Mouse (Mus musculus) limb, embryonic 10.5 days (tissue): ENCODE measurements around the gene Slc2a3. TPM values are rescaled to one million over a fixed set of nuclear protein-coding genes. Genes with fewer than 3 reads are reported as not detected.

Source experiments
- DNase-seq: peaks from one replicate; pipeline ENCODE4 v3.0.0-alpha.2; 2017; ENCODE audit warnings: low spot score
- H3K27ac ChIP-seq: fragments of 300-500 bp; sonication (generic); 2 replicates; pipeline ENCODE4 v1.5.1; 2016; ENCODE audit warnings: mild to moderate bottlenecking
- H3K27me3 ChIP-seq: fragments of 300-500 bp; sonication (generic); 2 replicates; pipeline ENCODE4 v1.6.1; 2016; ENCODE audit warnings: low read depth, mild to moderate bottlenecking; ENCODE audit not compliant: poor library complexity, severe bottlenecking
- H3K36me3 ChIP-seq: fragments of 300-500 bp; sonication (generic); 2 replicates; pipeline ENCODE4 v1.6.1; 2016; ENCODE audit warnings: mild to moderate bottlenecking, moderate library complexity
- H3K4me1 ChIP-seq: fragments of 300-500 bp; sonication (generic); 2 replicates; pipeline ENCODE4 v1.6.1; 2016
- H3K4me3 ChIP-seq: fragments of 300-500 bp; sonication (generic); 2 replicates; pipeline ENCODE4 v1.5.1; 2016; ENCODE audit warnings: mild to moderate bottlenecking, moderate library complexity
- H3K9me3 ChIP-seq: fragments of 300-500 bp; sonication (generic); replicated peaks from 2 replicates; pipeline ENCODE4 v1.6.1; 2016; ENCODE audit warnings: mild to moderate bottlenecking
- WGBS: fragments of 180-500 bp; shearing (Covaris S2); methylation state at CpG from one replicate; pipeline ENCODE4 v1.1.7; 2016; 5-methylcytosine and 5-hydroxymethylcytosine counted together
- polyA plus RNA-seq: library from polyadenylated mRNA; unstranded; fragments of >200 nt; fragmentation: Nextera tagmentation; extraction: Ambion mirVana; gene quantifications from 2 replicates; pipeline ENCODE4 v1.2.1, GENCODE M21; 2016

Slc2a3 gene
- 61.3 and 74.0 TPM in 2 replicates for polyA plus RNA-seq

GRCm38 (mm10) chr6:122801301-122801800 lies at the start of gene Slc2a3:
Slc2a3 (minus strand) TSS chr6:122801640.
- peak; percentile 74 for DNase-seq
- Histone ChIP-seq H3K4me3 (peak within 1 kb of the TSS; percentile 68), H3K36me3 (no peaks in the 10 kb centered on the region), H3K9me3 (no peaks in the 10 kb centered on the region), H3K27me3 (peaks cover 21% of the 10 kb centered on the region), H3K4me1 (peaks cover 16% of the 10 kb centered on the region), H3K27ac (peak within 1 kb of the TSS; percentile 89)
- under 1% methylated on average over 46 of the region's 46 CpGs for WGBS

DNA sequence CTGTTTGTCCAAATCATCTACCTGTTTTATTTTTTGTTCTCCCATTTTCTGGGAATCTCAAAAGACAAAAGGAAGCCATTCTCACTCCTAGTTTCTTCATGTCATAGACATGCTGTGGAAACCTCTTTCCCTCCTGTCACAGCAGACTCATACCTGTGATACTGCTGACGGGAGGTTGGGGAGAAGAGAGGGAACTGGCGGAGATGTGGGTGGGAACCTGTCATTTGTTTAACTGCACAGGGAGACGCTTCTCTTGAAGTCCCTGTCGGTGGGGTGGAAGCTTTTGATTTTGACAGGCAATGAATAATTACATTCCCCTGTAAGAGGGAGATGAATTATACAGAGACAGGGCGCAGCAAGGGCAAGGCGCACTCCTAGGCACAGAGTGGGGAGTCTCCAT lies 42.3 kb upstream of the Slc2a3 start:
- WGBS, result 69% methylated on average over 6 of the region's 6 CpGs
- H3K36me3 ChIP-seq, result peaks cover 55% of the 10 kb centered on the region
- H3K27ac ChIP-seq, result no peak overlapping the region
- H3K4me3 ChIP-seq, result no peak overlapping the region
- H3K27me3 ChIP-seq, result no peaks in the 10 kb centered on the region
- no peaks in the 10 kb centered on the region for H3K4me1 ChIP-seq
- DNase-seq, result no peak
- H3K9me3 ChIP-seq, result no peaks in the 10 kb centered on the region

DNA sequence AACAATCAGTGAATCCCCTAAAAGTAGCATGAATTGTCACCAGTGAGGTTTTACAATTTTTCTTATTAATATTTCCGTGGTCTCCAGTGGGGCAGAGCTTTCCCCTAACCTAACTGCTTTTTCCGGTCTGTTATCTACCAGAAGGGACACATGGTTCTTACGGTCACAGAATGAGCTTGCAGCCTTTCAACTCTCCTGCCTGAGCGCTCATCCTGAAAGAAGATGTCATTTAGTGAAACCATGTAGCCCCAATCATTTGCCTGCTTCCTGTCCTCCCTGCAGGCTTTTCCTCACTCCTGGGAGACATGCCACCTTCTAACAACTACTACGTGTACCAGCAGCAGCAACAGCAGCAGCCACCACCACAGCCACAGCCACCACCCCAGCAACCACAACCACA lies 36.1 kb upstream of the Slc2a3 start:
- WGBS, result 91% methylated on average over 5 of the region's 5 CpGs
- peaks cover 87% of the 10 kb centered on the region for H3K36me3 ChIP-seq
- no peak overlapping the region for H3K27ac ChIP-seq
- no peaks in the 10 kb centered on the region for H3K27me3 ChIP-seq
- H3K4me1 ChIP-seq, result no peaks in the 10 kb centered on the region
- no peak overlapping the region for H3K4me3 ChIP-seq
- no peak for DNase-seq
- H3K9me3 ChIP-seq, result no peaks in the 10 kb centered on the region

- Histone ChIP-seq H3K36me3 (peaks cover 83% of the 10 kb centered on the region), H3K4me3 (no peak overlapping the region), H3K9me3 (no peaks in the 10 kb centered on the region), H3K4me1 (no peaks in the 10 kb centered on the region), H3K27ac (no peak overlapping the region), H3K27me3 (no peaks in the 10 kb centered on the region)
- no peak for DNase-seq
- 91% methylated on average over 3 of the region's 3 CpGs for WGBS
Measured at GRCm38 (mm10) chr6:122836974-122837373, 35.5 kb upstream of the Slc2a3 start.

DNA sequence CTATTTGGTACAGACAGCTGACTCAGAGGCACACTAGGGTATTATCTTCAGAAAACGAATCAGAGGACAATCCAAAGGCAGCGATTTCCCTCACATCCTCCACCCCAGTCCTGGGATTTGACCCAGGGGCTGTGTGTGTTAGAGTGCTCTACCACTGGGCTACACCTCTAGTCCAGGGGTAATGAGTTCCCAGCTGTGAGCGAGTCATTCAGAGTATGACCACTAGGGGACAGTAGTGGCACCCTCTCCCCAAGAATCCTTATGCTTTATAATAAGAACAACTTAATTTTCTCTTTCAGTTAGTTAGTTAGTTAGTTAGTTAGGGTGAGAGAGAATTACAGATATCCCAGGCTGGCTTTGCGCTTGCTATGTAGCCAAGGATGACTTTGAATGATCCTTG lies 32.9 kb upstream of the Slc2a3 start:
- DNase-seq, result no peak
- H3K4me1 ChIP-seq, result no peaks in the 10 kb centered on the region
- H3K9me3 ChIP-seq, result no peaks in the 10 kb centered on the region
- no peaks in the 10 kb centered on the region for H3K27me3 ChIP-seq
- no peak overlapping the region for H3K27ac ChIP-seq
- peaks cover 61% of the 10 kb centered on the region for H3K36me3 ChIP-seq
- no peak overlapping the region for H3K4me3 ChIP-seq
- WGBS, result 60% methylated on average over 4 of the region's 4 CpGs

- Histone ChIP-seq H3K27me3 (no peaks in the 10 kb centered on the region), H3K4me1 (no peaks in the 10 kb centered on the region), H3K27ac (no peak overlapping the region), H3K36me3 (peaks cover 54% of the 10 kb centered on the region), H3K4me3 (no peak overlapping the region), H3K9me3 (no peaks in the 10 kb centered on the region)
- 81% methylated on average over 7 of the region's 7 CpGs for WGBS
- DNase-seq, result no peak
Measured at GRCm38 (mm10) chr6:122832880-122833279, 31.4 kb upstream of the Slc2a3 start.

- Histone ChIP-seq H3K27ac (no peak overlapping the region), H3K4me1 (peaks cover 19% of the 10 kb centered on the region), H3K36me3 (peaks cover 15% of the 10 kb centered on the region), H3K27me3 (no peaks in the 10 kb centered on the region), H3K9me3 (no peaks in the 10 kb centered on the region), H3K4me3 (no peak overlapping the region)
- 45% methylated on average over 13 of the region's 13 CpGs for WGBS
- DNase-seq, result peak; percentile 42
Measured at GRCm38 (mm10) chr6:122828086-122828485, 26.6 kb upstream of the Slc2a3 start.

- no peaks in the 10 kb centered on the region for H3K9me3 ChIP-seq
- H3K27ac ChIP-seq, result peak overlapping the region; percentile 76
- WGBS, result 2% methylated on average over 24 of the region's 29 CpGs
- DNase-seq, result peak; percentile 63
- H3K27me3 ChIP-seq, result no peaks in the 10 kb centered on the region; the same call in 1 of the 2 replicates
- H3K36me3 ChIP-seq, result peaks cover 10% of the 10 kb centered on the region
- H3K4me1 ChIP-seq, result peaks cover 30% of the 10 kb centered on the region
- peak overlapping the region; percentile 53 for H3K4me3 ChIP-seq
Measured at GRCm38 (mm10) chr6:122825923-122826742, 24.7 kb upstream of the Slc2a3 start.

DNA sequence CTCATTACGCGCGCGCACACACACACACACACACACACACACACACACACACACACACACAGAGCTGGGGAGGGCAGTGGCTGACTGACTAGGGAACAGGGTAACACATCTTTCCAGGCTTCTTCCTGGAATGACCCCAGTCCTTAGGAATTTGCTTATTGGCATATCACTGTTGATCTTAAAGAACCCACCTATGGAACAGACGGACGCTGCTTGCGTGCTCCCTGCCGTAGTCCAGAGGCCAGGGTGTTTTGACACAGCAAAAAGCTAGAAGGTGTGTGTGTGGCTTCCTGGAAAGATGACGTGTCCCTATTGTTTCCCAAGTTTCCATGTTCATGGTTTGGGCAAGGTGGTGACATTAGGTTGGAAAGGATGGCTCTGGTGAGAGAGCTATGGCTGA lies 23.7 kb upstream of the Slc2a3 start:
- H3K4me1 ChIP-seq, result peaks cover 39% of the 10 kb centered on the region
- H3K9me3 ChIP-seq, result no peaks in the 10 kb centered on the region
- H3K27me3 ChIP-seq, result no peaks in the 10 kb centered on the region; the same call in 1 of the 2 replicates
- H3K27ac ChIP-seq, result no peak overlapping the region
- peaks cover 10% of the 10 kb centered on the region for H3K36me3 ChIP-seq
- DNase-seq, result no peak
- H3K4me3 ChIP-seq, result no peak overlapping the region
- 93% methylated on average over 9 of the region's 9 CpGs for WGBS

- no peak for DNase-seq
- H3K9me3 ChIP-seq, result no peaks in the 10 kb centered on the region
- H3K36me3 ChIP-seq, result 0 out of 2 replicates have a peak, but pooled peaks cover 4% of the 10 kb centered on the region
- peaks cover 46% of the 10 kb centered on the region for H3K4me1 ChIP-seq
- H3K27me3 ChIP-seq, result no peaks in the 10 kb centered on the region; the same call in 1 of the 2 replicates
- no peak overlapping the region for H3K27ac ChIP-seq
- no peak overlapping the region for H3K4me3 ChIP-seq
- 74% methylated on average over 10 of the region's 10 CpGs for WGBS
Measured at GRCm38 (mm10) chr6:122824086-122824485, 22.6 kb upstream of the Slc2a3 start.

- Histone ChIP-seq H3K36me3 (no peaks in the 10 kb centered on the region), H3K27ac (no peak overlapping the region), H3K4me3 (no peak overlapping the region), H3K9me3 (no peaks in the 10 kb centered on the region), H3K4me1 (peaks cover 46% of the 10 kb centered on the region), H3K27me3 (no peaks in the 10 kb centered on the region; the same call in 1 of the 2 replicates)
- DNase-seq, result no peak
- 78% methylated on average over 9 of the region's 9 CpGs for WGBS
Measured at GRCm38 (mm10) chr6:122821822-122822221, 20.4 kb upstream of the Slc2a3 start.

- Histone ChIP-seq H3K9me3 (no peaks in the 10 kb centered on the region), H3K27me3 (no peaks in the 10 kb centered on the region; the same call in 1 of the 2 replicates), H3K27ac (peak overlapping the region; percentile 92; the same call in 1 of the 2 replicates), H3K4me3 (peak overlapping the region; percentile 86), H3K36me3 (no peaks in the 10 kb centered on the region), H3K4me1 (peaks cover 38% of the 10 kb centered on the region)
- WGBS, result 44% methylated on average over 15 of the region's 15 CpGs
- no peak for DNase-seq
Measured at GRCm38 (mm10) chr6:122820799-122821650, 19.6 kb upstream of the Slc2a3 start.
